Mouse (Mus musculus): Measurements from ENCODE around the gene Syne2. TPM values are rescaled to one million over a fixed set of nuclear protein-coding genes. Genes with fewer than 3 reads are reported as not detected.

The Syne2 gene
- polyA plus RNA-seq, 1 experiment from 2014 or later: 16.1 TPM

- H3K27me3 ChIP-seq (ENCODE audit: control insufficient read depth, insufficient read depth, low read length): no peaks in the 10 kb centered on the region
- no peak overlapping the region for H3K27ac ChIP-seq (replicated peaks)
- H3K4me2 ChIP-seq (replicated peaks; ENCODE audit: low read depth): no peak overlapping the region
- DNase-seq (ENCODE audit: low spot score): no peak
- no peak overlapping the region for H3K9ac ChIP-seq (ENCODE audit: low read length)
- peaks cover 25% of the 10 kb centered on the region for H3K36me3 ChIP-seq (ENCODE audit: control insufficient read depth, insufficient read depth, low read length)
- 60% methylated on average over 30 of the region's 30 CpGs for WGBS
- TF ChIP-seq EP300 (optimal IDR thresholded peaks at IDR 0.05): no peak
- no peak for TF ChIP-seq CTCF (IDR thresholded peaks at IDR 0.05; ENCODE audit: low read depth)
- no peaks in the 10 kb centered on the region for H3K9me3 ChIP-seq (ENCODE audit: control insufficient read depth, low read length)
- no peak for ATAC-seq (ENCODE audit: low FRiP score, low TSS enrichment)
- no peaks in the 10 kb centered on the region for H3K4me1 ChIP-seq (replicated peaks; ENCODE audit: control insufficient read depth, insufficient read depth)
- no peak overlapping the region for H3K4me3 ChIP-seq (ENCODE audit: low read depth, low read length)
These were observed 277.4 kb downstream of the Syne2 start for GRCm38 (mm10) chr12:76095117-76096035.

GRCm38 (mm10) chr12:76102621-76103020, 284.7 kb downstream of the Syne2 start:
- Histone ChIP-seq H3K4me1 (replicated peaks; ENCODE audit: control insufficient read depth, insufficient read depth) (no peaks in the 10 kb centered on the region), H3K36me3 (ENCODE audit: control insufficient read depth, insufficient read depth, low read length) (peaks cover 14% of the 10 kb centered on the region), H3K27ac (replicated peaks) (no peak overlapping the region), H3K9me3 (ENCODE audit: control insufficient read depth, low read length) (no peaks in the 10 kb centered on the region), H3K27me3 (ENCODE audit: control insufficient read depth, insufficient read depth, low read length) (no peaks in the 10 kb centered on the region), H3K4me3 (ENCODE audit: low read depth, low read length) (no peak overlapping the region), H3K4me2 (replicated peaks; ENCODE audit: low read depth) (no peak overlapping the region), H3K9ac (ENCODE audit: low read length) (no peak overlapping the region)
- no peak for DNase-seq (ENCODE audit: low spot score)
- 91% methylated on average over 12 of the region's 12 CpGs for WGBS
- TF ChIP-seq CTCF (IDR thresholded peaks at IDR 0.05; ENCODE audit: low read depth): no peak
- no peak for TF ChIP-seq EP300 (optimal IDR thresholded peaks at IDR 0.05)
- ATAC-seq (ENCODE audit: low FRiP score, low TSS enrichment): no peak

- Histone ChIP-seq H3K27ac (replicated peaks) (no peak overlapping the region), H3K27me3 (ENCODE audit: control insufficient read depth, insufficient read depth, low read length) (no peaks in the 10 kb centered on the region), H3K9me3 (ENCODE audit: control insufficient read depth, low read length) (no peaks in the 10 kb centered on the region), H3K36me3 (ENCODE audit: control insufficient read depth, insufficient read depth, low read length) (peaks cover 9% of the 10 kb centered on the region; the same call in 1 of the 2 replicates), H3K4me3 (ENCODE audit: low read depth, low read length) (no peak overlapping the region), H3K4me1 (replicated peaks; ENCODE audit: control insufficient read depth, insufficient read depth) (no peaks in the 10 kb centered on the region), H3K9ac (ENCODE audit: low read length) (no peak overlapping the region), H3K4me2 (replicated peaks; ENCODE audit: low read depth) (no peak overlapping the region)
- WGBS: 94% methylated on average over 20 of the region's 20 CpGs
- no peak for TF ChIP-seq CTCF (IDR thresholded peaks at IDR 0.05; ENCODE audit: low read depth)
- no peak for TF ChIP-seq EP300 (optimal IDR thresholded peaks at IDR 0.05)
- DNase-seq (ENCODE audit: low spot score): no peak
- no peak for ATAC-seq (ENCODE audit: low FRiP score, low TSS enrichment)
These were observed 286.8 kb downstream of the Syne2 start for GRCm38 (mm10) chr12:76104596-76105351.

GRCm38 (mm10) chr12:76109646-76110405, 291.9 kb downstream of the Syne2 start:
- WGBS: 90% methylated on average over 15 of the region's 15 CpGs

GRCm38 (mm10) chr12:76111046-76111445, 293.1 kb downstream of the Syne2 start:
- Histone ChIP-seq H3K27ac (replicated peaks) (no peak overlapping the region), H3K9ac (ENCODE audit: low read length) (no peak overlapping the region), H3K4me3 (ENCODE audit: low read depth, low read length) (no peak overlapping the region), H3K36me3 (ENCODE audit: control insufficient read depth, insufficient read depth, low read length) (peaks cover 3% of the 10 kb centered on the region; the same call in 1 of the 2 replicates), H3K4me2 (replicated peaks; ENCODE audit: low read depth) (no peak overlapping the region), H3K27me3 (ENCODE audit: control insufficient read depth, insufficient read depth, low read length) (no peaks in the 10 kb centered on the region), H3K4me1 (replicated peaks; ENCODE audit: control insufficient read depth, insufficient read depth) (no peaks in the 10 kb centered on the region), H3K9me3 (ENCODE audit: control insufficient read depth, low read length) (no peaks in the 10 kb centered on the region)
- no peak for DNase-seq (ENCODE audit: low spot score)
- TF ChIP-seq EP300 (optimal IDR thresholded peaks at IDR 0.05): no peak
- TF ChIP-seq CTCF (IDR thresholded peaks at IDR 0.05; ENCODE audit: low read depth): no peak
- 0 out of 2 replicates have a peak, but pooled peaks have one; percentile 26 for ATAC-seq (ENCODE audit: low FRiP score, low TSS enrichment)
- 73% methylated on average over 3 of the region's 3 CpGs for WGBS

More at GRCm38 (mm10) chr12:76109646-76110405, 291.9 kb downstream of the Syne2 start:
- no peak overlapping the region for H3K9ac ChIP-seq (ENCODE audit: low read length)
- H3K4me2 ChIP-seq (replicated peaks; ENCODE audit: low read depth): no peak overlapping the region
- no peak for TF ChIP-seq EP300 (optimal IDR thresholded peaks at IDR 0.05)
- TF ChIP-seq CTCF (IDR thresholded peaks at IDR 0.05; ENCODE audit: low read depth): no peak
- no peaks in the 10 kb centered on the region for H3K4me1 ChIP-seq (replicated peaks; ENCODE audit: control insufficient read depth, insufficient read depth)
- H3K9me3 ChIP-seq (ENCODE audit: control insufficient read depth, low read length): no peaks in the 10 kb centered on the region
- no peak overlapping the region for H3K27ac ChIP-seq (replicated peaks)
- H3K27me3 ChIP-seq (ENCODE audit: control insufficient read depth, insufficient read depth, low read length): no peaks in the 10 kb centered on the region
- peaks cover 6% of the 10 kb centered on the region; the same call in 1 of the 2 replicates for H3K36me3 ChIP-seq (ENCODE audit: control insufficient read depth, insufficient read depth, low read length)
- DNase-seq (ENCODE audit: low spot score) (no peak), ATAC-seq (ENCODE audit: low FRiP score, low TSS enrichment) (no peak)
- no peak overlapping the region for H3K4me3 ChIP-seq (ENCODE audit: low read depth, low read length)
